Mouse (Mus musculus) bone marrow macrophage, adult 2 months (primary cell): Measurements from ENCODE around the gene Apba3.

Experiments used
- CTCF ChIP-seq: IDR thresholded peaks from 2 replicates; pipeline ENCODE4 v1.5.1; 2012; ENCODE audit warnings: low read depth, mild to moderate bottlenecking, low read length, moderate library complexity
- POLR2A ChIP-seq: IDR thresholded peaks from 2 replicates; pipeline ENCODE4 v1.6.1; 2012; ENCODE audit warnings: mild to moderate bottlenecking, low read depth, low read length, borderline replicate concordance

DNA sequence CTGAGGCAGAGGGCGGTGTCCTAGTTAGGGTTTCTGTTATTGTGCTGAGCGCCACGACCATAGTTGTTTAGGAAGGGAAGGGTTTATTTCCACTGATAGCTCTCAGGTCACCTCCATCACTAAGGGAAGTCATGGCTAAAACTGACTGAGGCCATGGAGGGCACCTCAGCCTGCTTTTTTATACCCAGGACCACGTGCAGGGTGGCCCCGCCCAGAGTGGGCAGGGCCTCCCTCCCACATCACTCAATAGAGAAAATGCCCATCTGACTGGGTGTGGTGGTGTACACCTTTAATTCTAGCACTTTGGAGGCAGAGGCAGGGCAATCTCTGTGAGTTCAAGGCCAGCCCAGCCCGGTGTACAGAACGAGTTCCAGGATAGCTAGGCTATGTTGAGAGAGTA is 47.4 kb downstream of the Apba3 start:
- TF ChIP-seq CTCF (no peak), POLR2A (no peak)
